Mouse (Mus musculus) kidney, adult 2 months (tissue): Measurements from ENCODE around the gene Slc9a9.

Experiments used
- CTCF ChIP-seq: fragments of 200-500 bp; conservative IDR thresholded peaks from 2 replicates; pipeline ENCODE4 v1.5.1; 2011; ENCODE audit warnings: low read depth, mild to moderate bottlenecking, control low read depth, low read length, moderate library complexity, mixed read lengths; ENCODE audit not compliant: insufficient read depth, insufficient read length
- POLR2A ChIP-seq: fragments of 200-500 bp; IDR thresholded peaks from one replicate; pipeline ENCODE4 v1.6.1; 2011; ENCODE audit warnings: low read depth, low read length, control low read depth

DNA sequence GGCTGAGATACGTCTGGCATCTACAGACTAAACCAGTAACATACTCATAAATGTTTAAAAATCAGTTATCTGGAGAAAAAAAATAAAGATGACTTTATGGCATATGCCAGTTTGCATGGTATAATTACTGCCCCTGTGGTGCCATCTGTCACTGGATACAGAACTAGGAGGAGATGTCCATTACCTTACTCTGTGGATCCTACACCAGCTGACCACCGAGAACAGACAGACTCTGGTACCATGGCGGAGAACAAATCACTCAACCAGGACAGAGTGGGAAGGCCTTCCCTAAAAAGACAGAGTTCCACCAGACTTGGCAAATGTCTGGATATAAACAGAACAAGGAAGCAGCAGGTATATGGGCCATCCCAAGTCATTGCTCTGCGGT is 519.5 kb downstream of the Slc9a9 start:
- TF ChIP-seq CTCF (no peak), POLR2A (no peak)
